Mouse (Mus musculus): ENCODE measurements around the gene Atad1.
"Not testable (repeated sequence)": the region's sequence is repeated elsewhere in the genome, so short reads cannot be mapped to it uniquely, and the experiment has no call there.

The Atad1 gene

DNA sequence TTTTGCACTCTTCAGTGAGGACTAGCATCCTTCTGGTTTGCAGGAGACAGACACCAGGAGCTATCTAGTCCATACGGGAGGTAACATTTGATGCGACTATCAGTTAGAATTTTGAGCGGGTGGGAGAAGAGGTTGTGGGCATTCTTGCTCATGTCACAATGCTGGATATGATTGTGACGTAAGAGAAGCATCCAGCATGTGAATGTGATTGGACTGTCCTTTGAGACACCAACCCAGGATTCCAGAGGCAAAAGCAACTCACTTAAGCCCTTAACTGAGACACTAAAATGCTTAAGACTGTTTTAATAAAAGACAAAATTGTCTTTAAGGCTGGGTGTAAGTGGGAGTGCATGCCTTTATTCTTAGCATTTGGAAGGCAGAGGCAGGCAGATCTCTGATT, at the start of gene Atad1:
TSS of gene Atad1 (minus strand) at position 101 of the 400 bp plus-strand sequence.
- DNase-seq = no peak

DNA sequence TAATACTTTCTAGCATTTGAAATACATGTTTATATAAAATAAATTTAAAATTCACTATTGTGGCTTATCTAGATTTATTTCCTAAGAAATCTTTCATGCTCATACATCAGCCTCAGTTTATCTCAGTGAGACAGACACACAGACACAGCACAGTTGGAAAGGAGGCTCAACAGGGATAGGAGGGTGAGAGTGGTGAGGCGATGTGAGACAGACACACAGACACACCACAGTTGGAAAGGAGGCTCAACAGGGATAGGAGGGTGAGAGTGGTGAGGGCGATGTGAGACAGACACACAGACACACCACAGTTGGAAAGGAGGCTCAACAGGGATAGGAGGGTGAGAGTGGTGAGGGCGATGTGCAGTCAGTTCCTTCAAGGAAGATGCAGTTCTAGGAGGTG, 48.4 kb upstream of the Atad1 start:
- not testable (repeated sequence) for DNase-seq

DNA sequence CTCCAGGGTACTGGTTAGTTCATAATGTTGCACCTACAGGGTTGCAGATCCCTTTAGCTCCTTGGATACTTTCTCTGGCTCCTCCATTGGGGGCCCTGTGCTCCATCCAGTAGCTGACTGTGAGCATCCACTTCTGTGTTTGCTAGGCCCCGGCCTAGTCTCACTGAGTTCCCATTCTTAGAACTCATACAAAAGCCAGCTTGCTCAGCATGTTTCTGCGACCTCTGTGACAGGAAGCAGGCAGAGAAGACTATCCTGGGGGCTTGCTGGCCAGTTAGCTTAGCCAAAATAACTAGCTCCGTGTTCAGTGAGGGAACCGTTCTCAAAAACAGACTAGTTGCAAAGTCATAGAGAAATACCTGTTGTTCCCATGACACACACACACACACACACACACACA, 47.8 kb upstream of the Atad1 start:
- peak; percentile 16 for DNase-seq

DNA sequence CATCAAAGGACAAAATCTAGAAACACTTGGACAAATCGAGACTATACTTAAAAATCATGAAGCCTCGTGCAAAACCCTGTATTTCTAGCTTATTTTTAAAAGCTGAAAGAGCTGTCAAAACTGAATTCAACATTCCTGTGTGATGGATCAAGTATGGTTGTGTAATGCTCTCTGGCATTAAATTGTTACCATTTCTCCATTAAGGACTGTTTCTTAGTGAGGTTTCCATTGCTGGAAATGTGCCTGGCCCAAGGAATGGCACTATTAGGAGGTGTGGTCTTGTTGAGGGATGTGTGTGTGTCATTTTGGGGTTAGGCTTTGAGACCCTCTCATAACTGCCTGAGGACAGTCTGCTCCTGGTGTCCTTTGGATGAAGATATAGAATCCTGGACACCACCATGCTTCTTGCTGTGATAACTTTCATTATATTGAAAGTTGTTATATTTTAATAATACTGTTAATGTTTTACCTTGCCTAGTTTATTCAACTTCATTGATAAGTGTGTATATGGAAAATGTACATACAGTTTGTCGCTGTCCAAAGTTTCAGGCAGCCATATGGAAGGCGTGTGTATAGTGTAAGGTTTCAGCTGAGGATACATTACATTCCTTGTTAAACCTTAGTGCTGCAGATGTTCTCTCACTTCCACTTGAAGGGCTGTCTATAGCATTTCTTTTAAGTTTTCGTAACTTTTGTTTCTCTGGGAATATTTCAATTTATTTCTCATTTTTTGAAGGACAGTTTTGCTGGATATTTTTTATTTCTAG, 41.9 kb upstream of the Atad1 start:
- DNase-seq = no peak

DNA sequence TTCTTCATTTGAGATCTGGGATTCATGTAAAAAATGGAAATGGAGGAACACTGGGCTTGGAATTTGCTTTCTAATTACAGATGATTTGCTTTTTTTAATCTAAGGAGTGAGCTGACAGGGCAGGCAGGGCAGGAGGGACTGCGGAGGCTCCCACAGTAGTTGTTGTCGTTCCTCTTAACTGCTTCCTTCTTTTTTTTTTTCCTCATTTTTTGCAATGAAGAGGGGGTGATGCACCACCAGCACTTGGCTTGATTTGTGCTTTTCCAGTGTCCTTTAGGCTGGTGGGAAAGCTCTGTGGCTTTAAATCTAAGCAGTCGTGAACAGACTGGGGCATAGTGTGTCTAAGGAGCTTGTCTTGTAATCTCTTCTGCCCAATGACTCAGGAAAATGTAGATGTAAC, 39.5 kb upstream of the Atad1 start:
- DNase-seq = no peak

DNA sequence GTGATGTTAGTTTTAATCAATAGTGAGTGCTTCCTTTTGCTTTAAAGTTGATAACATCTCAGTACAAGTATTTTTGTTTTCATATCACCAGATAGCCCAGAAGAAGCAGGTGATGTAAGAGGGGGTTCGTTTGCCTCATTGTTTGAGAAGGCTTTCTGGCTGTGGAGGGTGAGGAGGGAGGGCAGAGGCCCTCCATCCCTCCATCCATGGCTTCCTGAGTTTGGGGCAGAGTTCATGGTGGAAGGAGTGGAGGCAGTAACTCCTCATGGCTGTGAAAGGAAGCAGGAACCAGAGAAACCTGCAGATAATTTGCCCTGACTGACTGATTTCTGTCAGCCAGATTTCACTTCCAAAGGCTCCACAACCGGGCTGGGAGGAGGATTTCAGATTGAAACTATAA, 38.8 kb upstream of the Atad1 start:
- no peak for DNase-seq

DNA sequence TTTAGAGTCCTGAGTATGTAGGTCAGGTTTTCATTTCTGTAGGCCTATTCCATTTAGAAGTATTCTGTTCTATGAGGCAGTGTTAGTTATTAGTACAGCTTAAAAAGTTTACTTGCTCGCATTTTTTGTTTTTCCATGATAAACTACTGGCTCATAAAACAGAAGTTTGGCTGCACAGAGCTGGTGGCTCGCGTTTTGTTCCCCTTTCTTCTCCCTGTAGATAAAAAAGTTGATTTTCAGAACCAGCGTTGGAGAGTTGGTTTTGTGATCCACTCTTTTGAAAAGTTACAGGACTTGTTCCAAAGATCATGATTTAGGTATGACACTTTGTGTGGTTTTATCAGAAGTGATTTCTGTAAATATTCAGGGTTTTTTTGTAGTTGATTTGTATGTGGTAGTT, 22.9 kb upstream of the Atad1 start:
- DNase-seq = no peak

DNA sequence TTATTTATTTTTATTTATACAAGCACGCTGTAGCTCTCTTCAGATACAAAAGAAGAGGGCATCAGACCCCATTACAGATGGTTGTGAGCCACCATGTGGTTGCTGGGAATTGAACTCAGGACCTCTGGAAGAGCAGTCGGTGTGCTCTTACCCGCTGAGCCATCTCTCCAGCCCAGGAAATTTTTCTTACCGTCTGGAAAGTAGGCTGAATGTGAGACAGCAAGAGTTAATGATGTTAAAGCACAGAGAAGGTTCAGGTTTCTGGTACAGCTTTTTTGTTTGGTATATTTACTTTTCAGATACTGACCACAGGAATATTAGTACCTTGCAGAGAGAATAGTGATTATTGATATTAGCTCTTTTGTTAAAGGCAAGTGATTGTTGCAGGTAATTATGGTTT, 21.6 kb upstream of the Atad1 start:
- no peak for DNase-seq

DNA sequence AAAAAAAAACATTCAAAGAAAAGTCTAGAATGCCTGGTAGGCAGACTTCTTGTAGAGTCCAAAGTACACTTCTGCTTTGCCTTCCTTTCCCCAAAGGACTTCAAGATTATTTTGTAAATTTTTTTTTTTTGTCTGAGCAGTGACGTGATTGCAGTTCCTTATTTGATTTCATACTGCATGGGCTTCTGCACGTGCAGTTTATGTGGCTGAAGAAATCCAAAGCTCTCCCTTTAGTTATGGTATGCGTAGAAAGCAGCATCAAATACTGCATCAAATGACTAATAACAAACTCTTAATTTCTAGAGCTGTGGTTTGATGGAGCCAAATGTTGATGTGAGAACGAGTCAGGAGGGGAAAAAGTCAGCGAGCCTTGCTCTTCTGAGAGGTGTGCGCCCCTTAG, 20.9 kb upstream of the Atad1 start:
- no peak for DNase-seq

DNA sequence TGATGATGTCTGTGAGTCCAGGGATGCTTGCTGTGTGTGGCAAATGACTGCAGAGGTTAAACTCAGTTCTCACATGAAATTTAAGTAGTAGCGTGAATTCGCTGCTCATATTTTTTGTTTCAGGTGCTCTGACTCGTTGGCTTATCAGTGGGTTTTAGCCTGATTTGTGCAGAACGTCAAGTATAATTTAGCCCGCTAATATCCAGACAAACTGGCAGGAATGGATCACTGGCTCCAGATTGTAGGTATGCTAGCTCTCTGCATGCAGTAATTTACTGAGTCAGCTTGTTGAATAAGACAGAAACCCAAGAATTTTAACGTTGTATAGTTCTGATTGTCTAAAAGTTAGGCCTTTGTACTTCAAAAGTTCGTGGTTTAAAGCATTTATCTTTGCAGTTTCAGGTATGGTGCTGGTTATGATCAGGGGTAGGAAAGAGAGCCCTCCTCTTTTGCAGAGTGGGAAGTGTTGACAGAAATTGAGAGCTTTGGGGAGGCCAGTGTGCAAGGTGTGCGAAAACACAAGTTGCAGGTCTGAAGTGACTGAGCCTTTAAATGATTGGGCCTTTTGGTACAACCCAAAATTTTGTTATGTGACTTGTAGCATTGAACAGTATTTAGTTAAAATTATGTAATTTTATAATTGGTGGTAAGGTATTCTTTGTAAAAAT, 19.9 kb upstream of the Atad1 start:
- DNase-seq = no peak

DNA sequence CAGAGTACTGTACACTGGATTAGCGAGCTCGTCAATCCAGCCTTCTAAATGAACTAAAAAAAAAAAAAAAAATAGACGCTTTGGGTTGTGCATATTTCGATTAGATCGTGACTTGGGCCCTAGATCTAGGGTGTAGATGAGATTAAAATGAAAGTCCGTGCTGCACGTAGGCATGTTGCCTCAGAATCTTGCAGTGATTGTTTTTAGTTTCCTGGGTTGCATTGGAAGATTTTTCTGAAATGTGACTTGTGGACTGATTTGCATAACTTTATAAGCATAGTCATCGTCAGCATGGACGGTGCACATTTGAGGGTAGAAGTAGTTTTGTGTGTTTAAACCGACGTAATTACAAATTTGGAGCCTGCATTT, 19.2 kb upstream of the Atad1 start:
- no peak for DNase-seq

DNA sequence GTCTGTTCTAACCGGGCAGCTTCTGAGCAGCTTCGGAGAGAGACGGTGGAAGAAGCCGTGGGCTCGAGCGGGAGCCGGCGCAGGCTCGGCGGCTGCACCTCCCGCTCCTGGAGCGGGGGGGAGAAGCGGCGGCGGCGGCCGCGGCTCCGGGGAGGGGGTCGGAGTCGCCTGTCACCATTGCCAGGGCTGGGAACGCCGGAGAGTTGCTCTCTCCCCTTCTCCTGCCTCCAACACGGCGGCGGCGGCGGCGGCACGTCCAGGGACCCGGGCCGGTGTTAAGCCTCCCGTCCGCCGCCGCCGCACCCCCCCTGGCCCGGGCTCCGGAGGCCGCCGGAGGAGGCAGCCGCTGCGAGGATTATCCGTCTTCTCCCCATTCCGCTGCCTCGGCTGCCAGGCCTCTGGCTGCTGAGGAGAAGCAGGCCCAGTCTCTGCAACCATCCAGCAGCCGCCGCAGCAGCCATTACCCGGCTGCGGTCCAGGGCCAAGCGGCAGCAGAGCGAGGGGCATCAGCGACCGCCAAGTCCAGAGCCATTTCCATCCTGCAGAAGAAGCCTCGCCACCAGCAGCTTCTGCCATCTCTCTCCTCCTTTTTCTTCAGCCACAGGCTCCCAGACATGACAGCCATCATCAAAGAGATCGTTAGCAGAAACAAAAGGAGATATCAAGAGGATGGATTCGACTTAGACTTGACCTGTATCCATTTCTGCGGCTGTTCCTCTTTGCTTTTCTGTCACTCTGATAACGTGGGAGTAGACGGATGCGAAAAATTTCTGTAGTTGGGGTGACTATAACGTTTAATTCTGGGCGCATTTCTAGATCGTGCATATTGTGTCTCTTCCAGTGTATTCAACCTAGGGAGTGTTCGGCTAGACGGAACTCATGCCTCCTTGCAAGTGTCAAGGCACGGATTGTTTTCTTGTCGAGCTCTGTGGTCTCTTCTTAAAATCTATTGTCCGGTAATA, 18.5 kb upstream of the Atad1 start:
- peak; percentile 74 for DNase-seq

DNA sequence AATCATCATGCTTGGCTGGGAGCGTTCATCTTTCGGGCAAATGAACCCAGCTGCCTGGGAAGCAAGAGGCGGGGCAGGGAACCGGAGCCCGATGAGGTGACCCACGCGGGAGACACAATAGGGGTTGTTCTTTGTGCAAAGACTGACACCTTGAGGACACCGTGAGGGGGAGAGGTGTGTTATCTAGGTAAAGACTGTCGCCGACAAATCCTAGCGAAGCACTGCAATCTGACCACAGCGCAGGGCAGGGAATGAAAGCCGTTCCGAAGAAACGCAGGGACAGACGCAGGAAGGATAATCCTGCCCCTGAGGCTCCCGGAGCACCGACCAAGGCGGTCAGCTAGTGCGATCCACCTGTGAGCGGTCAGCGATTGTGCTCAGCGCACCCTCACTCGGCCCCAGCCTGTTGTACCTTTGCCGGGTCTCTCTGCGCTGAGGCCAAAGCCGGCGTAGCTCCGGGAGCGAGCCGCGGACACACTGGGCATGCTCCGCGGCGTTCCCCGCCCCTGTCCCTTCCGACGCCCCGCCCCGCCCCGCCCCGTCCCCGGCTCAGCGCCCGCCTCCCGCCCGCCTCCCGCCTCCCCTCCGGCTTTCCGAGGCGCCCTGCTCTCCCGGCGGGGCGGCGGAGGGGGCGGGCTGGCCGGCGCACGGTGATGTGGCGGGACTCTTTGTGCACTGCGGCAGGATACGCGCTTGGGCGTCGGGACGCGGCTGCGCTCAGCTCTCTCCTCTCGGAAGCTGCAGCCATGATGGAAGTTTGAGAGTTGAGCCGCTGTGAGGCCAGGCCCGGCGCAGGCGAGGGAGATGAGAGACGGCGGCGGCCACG, 17.5 kb upstream of the Atad1 start, which contains the start of gene Pten:
TSS of gene Pten (plus strand) at position 598 of the 826 bp plus-strand sequence.
- peak; percentile 98 for DNase-seq

DNA sequence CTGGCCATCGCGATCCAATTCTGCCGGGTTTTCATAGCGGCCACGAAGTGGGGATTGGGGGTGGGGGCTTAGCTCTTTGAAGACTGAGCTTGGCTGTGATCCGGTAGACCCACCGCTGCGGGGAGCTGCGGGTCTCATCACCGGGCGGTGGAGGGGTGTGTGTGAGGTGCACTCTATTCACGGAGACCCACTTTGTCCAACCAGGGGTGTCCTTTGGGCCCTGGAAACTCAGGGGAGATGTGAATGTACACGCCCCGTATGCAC, 17.0 kb upstream of the Atad1 start:
- no peak for DNase-seq

DNA sequence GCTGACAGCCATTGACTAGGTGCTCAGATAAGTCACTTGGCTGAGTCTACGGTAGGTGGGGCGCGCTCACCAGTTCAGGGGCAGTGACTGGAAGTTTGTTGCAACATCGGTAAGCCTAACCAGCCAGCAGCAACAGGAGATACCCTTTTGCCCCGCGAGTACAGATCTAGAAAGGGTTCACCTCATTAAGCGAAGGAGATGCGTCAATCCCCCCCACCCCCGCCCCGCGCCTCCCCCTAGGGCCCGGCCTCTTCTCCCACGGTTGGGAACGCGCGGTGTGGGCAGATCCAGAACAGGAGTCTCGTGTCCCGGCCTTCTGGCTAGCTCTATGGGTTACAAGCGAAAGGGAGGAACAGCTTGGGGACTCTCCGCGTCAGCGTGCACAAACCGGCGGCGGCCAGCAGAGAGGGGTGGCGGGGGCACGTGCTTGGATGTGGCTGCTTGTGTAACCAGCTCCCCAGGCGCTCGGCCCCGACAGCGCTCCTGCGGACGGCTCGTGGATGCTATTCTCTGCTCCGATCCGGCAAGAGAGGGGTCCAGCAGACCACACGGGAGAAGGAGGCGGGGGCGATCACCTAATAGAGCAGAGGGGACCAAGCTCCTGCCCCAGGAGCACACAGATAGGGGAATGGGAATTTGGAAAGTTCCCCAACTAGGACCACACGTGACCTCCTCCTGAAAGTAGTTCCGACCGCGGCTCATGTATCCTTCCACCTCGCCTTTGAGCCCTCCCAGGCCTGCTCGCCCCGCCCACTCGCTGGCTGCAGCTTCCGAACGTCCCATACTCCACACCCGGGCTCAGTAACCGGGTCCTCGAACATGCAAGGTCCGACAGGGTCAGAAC, 16.4 kb upstream of the Atad1 start:
- peak; percentile 98 for DNase-seq

DNA sequence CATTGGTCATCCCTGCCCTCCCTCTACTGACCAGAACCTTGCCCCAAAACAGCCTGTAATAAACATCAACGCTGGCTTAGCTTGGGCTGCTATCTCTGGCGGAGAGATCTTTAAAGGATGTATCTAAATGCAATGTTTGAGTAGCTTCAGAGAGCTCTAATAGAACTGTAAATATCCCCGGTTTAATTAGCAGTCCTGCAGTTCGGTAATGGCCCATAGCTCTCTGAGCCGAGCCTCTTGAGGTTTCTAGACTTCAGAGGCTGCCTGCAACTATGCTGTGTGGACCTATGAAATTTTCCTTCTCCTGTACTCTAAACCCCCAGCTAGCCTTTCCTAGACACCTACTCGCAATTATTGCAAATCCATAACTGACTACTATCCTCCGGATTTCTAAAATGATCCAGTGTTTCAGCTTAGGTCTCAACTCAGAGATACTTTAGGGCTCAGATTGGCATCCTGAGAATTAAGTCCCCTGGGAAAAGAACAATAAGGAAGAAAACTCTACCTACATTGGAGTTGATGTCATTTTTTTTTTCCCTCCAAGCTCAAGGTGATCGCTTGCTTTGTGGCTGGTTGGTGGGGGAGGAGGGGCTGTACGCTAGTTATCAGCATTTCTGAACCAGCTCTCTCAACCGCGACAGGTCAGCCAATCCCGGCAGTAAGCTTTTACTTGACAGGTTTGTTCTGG, 15.7 kb upstream of the Atad1 start:
- no peak for DNase-seq

DNA sequence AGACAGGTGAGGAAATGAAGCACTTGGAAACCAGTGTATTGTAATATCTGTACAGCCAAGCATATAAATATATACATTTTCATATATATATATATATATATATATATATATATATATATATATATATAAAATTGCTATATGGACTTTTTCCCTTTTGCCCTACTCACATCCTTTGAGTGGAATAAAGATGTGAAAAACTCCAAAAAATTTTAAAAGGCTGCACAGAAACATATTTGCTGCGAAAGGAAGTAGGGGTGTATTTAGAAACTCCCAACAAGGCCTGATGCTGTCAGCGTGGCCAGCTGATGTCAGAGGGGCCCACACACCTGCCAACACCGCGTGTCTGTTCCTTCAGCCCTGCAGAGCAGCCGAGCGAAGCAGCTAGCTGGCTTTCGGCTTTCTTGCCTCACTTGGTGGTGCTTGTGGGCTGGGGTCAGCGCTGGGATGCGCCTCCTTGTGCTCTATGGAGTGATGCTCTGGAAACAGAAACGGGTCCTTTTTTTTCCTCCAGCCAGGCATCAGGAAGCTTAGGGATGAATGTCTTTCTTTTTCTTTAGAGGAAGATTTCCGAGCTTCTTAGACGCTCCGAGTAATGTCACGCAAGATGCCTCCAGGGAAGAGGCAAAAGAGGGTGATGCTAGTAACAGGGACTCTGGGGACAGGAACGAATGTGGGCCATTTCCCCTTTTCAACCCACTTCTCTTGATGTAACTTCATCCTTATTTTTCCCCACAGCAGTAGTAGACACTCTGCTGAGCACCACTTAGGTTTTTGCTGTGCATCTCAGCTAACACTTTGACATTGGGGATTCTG, 14.8 kb upstream of the Atad1 start:
- DNase-seq = peak; percentile 20

DNA sequence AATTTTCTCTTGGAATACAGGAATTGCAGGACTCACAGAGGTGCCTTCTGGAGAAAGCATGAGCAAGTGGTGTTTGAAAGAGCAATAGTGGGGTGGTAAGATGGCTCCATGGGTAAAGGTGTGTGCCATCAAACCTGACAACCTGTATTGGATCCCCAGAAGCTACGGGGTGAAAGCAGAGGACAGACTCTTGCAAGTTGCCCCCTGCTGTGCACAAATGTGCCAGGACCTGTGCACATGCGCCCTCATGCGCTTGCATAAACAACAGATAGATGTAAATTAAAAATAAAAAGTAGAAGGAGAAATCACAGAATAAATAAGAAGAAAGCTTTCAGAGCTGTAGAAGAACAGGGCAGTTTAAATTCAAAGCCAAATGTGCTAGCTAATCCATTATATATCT, 13.8 kb upstream of the Atad1 start:
- DNase-seq = no peak

DNA sequence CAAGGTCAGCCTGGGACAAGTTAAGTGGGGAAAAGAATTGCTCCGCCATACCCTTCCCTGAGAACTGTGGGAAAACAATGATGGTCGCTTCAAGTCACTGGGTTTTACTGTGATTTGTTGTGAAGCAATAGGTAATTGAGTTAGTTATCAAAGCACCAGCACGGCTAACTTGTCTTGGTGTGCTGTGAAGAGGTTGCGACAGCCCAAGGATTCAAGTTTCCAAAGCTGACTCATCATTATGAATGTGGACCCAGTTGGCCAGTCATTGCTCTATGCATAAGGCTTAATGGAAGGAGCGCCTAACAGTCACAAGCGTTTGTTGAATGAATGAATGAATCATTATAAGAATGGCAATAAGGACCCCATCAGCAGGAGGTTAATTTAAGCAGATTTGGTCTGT, 12.8 kb upstream of the Atad1 start:
- DNase-seq = no peak

DNA sequence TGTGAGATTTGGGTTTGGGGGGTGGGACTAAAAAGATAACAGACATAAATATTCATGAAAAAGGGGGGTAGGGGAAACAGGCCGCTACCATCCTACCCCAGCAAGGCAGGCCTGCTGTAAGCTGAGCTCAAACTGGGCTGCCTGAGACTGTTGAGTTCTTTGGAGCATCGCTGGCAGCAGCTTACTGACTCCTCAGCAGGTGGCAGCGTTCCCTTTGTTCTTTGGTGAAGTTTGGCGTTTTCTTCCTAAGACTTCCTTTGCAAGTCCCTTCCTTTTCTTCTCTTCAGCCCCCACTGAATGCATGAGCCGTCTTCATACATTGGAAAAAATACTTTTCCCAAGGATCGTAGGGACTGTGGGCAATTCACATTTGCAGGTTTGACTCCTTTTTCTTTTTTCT, 9.8 kb upstream of the Atad1 start:
- peak; percentile 70 for DNase-seq

All from kidney, postnatal 10 days (tissue).